Mouse (Mus musculus): ENCODE results near the gene Tmem189. TPM values are rescaled to one million over a fixed set of nuclear protein-coding genes. Genes with fewer than 3 reads are reported as not detected.

Tmem189 gene
- total RNA-seq, 2 experiments from 2014 or later: 13.0 to 14.9 TPM

DNA sequence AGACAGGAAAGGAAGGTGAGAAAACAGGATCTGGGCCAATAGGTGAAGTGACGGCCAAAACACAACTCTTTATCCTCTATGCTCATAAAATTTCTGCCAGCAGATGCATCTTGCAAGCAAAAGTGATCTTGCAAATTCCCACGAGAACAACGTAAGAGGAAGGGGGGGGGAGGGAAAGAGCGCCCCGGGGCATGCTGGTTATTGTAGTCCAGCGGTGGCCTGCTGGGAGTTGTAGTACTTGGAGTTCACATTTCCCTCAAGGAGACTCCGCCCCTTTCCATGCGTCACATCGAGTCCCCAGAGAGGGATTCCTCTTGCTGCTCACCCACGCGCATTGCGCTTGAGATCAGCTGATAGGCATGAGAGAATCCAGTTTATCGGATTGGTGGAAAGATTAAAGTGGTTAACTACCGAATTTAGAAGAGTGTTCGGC, 55.3 kb downstream of the Tmem189 start:
- DNase-seq: peak; percentile 97
- TF ChIP-seq CTCF (IDR thresholded peaks at IDR 0.05): no peak
- Histone ChIP-seq H3K27ac (peak overlapping the region; percentile 99), H3K4me3 (peak overlapping the region; percentile 90)
- intact Hi-C loops (cut with DNase I): loop anchor here (10.0 kb wide), 1 partner anchor 570 kb away; the partner anchor contains the start of gene Znfx1

DNA sequence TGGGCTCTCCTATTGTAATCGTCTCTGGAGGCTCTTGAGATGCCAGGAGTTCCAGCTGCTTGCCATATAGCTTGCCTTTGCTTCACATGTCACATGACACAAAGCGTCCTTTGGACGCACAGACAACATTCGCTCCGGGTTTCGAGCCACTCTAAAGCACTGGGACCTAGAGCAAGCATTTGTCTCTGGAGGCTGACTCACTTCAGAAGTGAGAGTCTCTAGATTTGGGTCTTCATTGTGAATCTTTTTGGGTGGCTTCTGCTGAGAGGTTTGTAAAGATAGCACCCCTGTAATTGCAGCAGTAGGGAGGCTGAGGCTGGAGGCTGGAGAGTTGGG, 56.1 kb downstream of the Tmem189 start:
- Histone ChIP-seq H3K4me3 (peak overlapping the region; percentile 90), H3K27ac (peak overlapping the region; percentile 99)
- DNase-seq: no peak
- TF ChIP-seq CTCF (IDR thresholded peaks at IDR 0.05): no peak
- intact Hi-C loops (cut with DNase I): loop anchor here (10.0 kb wide), 1 partner anchor 569 kb away; the partner anchor contains the start of gene Znfx1

DNA sequence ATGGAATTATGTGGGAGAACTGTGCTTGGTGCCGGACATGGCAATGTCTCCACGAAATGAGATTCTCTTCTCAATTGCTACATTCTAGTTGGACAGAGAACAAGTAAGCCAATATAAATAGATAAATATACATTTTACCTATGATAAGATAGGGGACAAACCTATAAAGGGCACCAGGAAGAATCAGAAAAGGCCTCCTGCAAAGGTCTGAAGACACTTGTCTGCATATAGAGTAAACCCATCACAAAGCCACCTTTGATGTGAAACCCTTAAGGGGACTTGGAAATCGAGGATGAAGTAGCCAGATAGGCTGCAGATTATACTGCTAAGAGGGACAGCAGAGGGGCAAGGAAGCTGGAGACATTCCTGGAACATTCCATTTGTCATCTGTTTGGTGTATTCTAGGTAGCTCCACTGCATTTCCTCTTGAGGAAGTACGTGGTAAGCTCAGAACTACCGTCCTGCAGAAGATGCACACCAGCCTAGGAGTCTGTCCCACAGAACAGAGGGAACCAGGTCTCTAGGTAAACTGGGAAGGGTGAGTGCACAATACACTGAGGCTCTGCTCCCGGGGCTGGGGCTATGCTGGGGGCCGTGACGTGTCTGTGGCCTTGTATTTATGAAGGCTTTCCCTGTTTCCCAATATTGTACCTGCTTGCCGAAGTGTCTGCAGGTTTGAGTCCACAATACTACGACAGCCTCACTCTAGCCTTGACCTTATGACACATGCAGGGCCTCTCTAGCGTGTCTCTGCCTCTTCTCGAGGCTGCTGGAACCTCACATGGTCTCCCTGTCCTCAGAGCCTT, 56.7 kb downstream of the Tmem189 start:
- H3K27ac ChIP-seq: peak overlapping the region; percentile 99
- DNase-seq: no peak
- TF ChIP-seq CTCF (IDR thresholded peaks at IDR 0.05): no peak
- peak overlapping the region; percentile 90 for H3K4me3 ChIP-seq
- intact Hi-C loops (cut with DNase I): loop anchor here (10.0 kb wide), 1 partner anchor 568 kb away; the partner anchor contains the start of gene Znfx1

DNA sequence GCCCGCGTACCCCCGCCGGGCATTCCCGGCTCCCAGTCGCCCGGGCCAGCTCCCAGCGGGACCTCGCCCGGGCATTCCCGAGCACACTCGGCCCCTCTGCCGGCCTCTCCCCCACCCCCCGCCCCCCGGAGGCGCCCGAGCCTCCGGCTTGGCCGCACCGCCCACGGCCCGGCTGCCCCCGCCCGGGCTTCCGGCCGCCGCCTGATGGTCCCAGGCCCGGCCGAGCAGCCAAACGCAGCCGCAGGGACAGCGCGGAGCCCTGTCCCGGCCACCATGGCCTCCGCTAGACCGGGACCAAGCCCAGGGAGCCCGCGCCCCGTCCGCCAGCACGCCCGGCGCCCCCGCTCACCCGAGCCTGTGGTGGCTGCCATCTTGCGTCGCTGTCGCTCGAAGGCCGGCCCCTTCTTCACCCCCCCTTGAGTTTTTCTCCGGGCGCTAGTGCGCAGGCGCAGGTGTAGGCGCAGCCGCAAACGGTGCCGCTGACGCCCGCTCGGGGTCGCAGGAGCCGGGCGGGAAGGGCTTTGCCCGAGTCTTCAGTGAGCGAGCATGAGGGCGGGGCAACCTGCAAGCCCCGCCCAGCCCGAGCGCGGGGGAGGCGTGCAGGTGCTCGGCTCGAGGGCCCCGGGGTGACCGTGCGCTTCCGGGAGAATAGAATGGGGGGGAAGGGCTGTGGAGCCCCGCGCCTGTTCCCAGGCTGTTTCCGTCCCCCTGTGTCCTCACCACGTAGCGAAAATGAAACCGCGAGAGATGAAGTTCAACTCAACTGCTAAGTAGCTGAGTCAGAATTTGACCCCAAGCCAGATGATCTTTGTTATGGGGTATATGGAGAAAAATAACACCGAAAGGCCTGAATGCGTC, 57.8 kb downstream of the Tmem189 start, which contains the start of gene Ube2v1:
Gene Ube2v1, minus strand, starts transcription at position 505 of the 858 bp plus-strand sequence.
- Histone ChIP-seq H3K4me3 (peak within 1 kb of the TSS; percentile 90), H3K27ac (peak within 1 kb of the TSS; percentile 99)
- intact Hi-C loops (cut with DNase I): loop anchor here (10.0 kb wide), 1 partner anchor 567 kb away; the partner anchor contains the start of gene Znfx1
- no peak for TF ChIP-seq CTCF (IDR thresholded peaks at IDR 0.05)
- peak; percentile 98 for DNase-seq

DNA sequence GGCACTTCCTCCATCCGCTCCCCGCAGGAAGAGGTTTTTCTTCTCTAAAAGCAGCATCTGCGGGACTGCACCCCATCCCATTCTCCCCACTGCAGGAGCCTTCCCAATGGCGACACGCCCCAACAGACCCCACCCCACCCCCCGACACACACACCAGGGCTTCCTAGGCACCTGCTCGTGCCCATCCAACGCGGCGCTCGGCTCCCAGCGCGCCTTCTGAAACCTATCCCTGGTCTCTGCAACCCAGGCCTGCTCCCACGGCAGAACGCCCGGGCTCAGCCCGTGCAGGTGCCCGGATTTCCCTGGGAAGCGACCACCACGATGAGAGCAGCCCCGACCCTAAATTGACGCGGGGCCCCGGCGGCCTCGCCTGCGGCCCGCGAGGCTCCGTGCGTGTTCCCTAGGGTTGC, 58.4 kb downstream of the Tmem189 start:
- no peak for TF ChIP-seq CTCF (IDR thresholded peaks at IDR 0.05)
- intact Hi-C loops (cut with DNase I): loop anchor here (10.0 kb wide), 1 partner anchor 566 kb away; the partner anchor contains the start of gene Znfx1
- peak; percentile 63 for DNase-seq
- H3K4me3 ChIP-seq: peak overlapping the region; percentile 90
- H3K27ac ChIP-seq: peak overlapping the region; percentile 99

DNA sequence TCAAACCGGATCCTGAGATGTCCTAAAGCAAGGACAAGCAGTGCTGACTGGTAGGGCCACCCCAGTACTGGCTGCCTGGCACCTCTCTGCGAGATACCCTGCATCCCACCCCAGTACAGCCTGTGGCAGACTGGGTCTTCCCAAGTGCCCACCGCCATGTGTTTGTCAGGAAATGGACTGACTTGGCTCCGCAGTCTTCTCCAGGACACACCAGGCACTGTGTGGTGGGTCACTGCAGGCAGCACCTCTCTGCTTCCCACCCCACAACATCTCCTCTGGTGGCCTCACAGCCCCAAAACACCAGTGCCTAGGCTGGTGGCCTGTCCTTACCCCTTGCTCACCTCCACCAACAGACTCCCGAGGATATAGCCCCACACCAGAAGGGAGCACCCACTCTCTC, 59.2 kb downstream of the Tmem189 start:
- H3K27ac ChIP-seq: peak overlapping the region; percentile 99
- intact Hi-C loops (cut with DNase I): loop anchor here (10.0 kb wide), 1 partner anchor 566 kb away; the partner anchor contains the start of gene Znfx1
- peak overlapping the region; percentile 90 for H3K4me3 ChIP-seq
- no peak for DNase-seq
- TF ChIP-seq CTCF (IDR thresholded peaks at IDR 0.05): no peak

DNA sequence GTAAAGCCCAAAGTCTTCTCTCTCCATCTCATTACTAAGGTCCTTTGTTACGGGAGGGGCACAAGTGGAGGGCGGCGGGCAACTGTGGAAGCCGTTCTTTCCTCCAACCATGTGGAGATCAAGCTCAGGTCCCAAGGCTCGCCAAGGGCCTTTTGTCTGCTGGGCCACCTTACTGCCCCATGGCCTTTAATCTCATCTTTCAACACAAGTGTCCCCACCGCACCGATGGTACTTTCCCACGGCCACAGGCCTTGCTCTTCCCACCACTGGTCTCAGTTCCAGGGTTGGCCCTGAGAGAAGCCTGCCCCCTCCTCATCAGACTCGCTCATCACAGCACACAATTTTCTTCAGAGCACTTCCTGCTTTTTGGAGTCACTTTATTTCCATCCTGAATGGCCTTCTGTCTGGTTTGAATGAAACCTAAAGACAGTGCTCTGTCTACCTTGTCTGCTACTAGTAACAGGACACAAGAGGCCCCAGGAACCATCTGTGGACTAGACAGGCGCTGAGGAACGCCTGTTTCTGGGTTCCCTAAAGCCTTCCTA, 59.9 kb downstream of the Tmem189 start:
- peak overlapping the region; percentile 99 for H3K27ac ChIP-seq
- H3K4me3 ChIP-seq: peak overlapping the region; percentile 90
- intact Hi-C loops (cut with DNase I): loop anchor here (10.0 kb wide), 1 partner anchor 565 kb away; the partner anchor contains the start of gene Znfx1
- TF ChIP-seq CTCF (IDR thresholded peaks at IDR 0.05): no peak
- no peak for DNase-seq

DNA sequence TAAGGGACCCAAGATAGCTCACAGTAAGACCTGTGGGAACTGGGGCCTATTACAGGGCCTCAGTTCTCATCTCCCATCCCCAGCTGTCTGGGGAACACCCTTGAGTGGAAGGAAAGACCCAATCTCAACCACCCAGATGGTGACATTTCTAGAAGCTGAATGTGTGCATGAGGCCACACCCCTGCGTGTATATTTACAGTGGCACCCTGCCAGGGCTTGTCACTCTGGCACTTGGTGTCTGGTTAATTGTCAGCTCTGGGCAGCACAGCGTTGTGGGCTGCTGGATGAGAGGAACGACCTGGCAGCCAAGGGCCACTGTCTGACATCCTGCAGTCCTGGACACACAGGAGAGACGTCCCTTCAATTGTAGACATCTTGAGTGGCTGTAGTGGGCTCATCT, 60.8 kb downstream of the Tmem189 start:
- Histone ChIP-seq H3K4me3 (no peak overlapping the region; the same call in 1 of the 2 replicates), H3K27ac (peak overlapping the region; percentile 99)
- intact Hi-C loops (cut with DNase I): no loop called here
- peak; percentile 57 for DNase-seq
- no peak for TF ChIP-seq CTCF (IDR thresholded peaks at IDR 0.05)

DNA sequence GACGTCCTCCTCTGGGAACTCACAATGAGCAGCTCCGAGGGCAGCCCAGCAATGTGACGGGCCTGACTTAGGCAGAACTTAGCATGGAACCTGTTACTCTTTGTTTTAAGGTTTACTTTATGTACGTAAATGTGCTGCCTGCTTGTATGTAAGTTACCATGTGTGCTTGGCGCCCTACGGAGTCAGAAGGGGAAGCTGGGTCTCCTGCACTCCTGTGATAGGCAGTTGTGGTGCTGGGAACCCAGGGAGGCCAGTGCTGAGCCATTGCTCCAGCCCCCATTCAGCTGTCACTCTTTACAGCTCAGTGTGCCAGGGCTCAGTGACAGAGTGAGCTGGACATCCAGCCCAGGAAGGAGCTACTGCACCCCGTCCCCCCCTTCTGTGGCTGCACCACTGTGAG, 62.6 kb downstream of the Tmem189 start:
- intact Hi-C loops (cut with DNase I): no loop called here
- H3K4me3 ChIP-seq: no peak overlapping the region
- peak; percentile 31 for DNase-seq
- no peak for TF ChIP-seq CTCF (IDR thresholded peaks at IDR 0.05)
- peak overlapping the region; percentile 86 for H3K27ac ChIP-seq

DNA sequence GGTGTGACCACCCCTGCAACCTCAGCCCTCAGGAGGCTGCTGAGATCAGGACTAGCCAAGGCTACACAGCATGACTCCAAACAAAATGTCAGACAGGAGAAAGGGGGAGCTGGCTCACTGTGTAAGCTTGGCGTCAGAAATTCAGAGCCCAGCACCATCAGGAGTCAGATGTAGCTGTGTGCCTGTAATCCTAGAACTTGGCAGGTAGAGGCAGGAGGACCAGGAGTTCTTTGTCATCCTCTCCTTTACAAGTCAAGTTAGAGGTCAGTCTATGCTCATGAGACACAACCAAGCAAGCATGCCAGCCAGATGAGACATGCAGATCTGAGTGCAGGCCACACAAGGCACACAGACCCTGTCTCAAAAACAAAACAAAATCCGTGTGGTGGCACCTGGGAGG, 64.0 kb downstream of the Tmem189 start:
- peak; percentile 54 for DNase-seq
- Histone ChIP-seq H3K4me3 (no peak overlapping the region; the same call in 1 of the 2 replicates), H3K27ac (peak overlapping the region; percentile 86)
- intact Hi-C loops (cut with DNase I): no loop called here
- no peak for TF ChIP-seq CTCF (IDR thresholded peaks at IDR 0.05)

DNA sequence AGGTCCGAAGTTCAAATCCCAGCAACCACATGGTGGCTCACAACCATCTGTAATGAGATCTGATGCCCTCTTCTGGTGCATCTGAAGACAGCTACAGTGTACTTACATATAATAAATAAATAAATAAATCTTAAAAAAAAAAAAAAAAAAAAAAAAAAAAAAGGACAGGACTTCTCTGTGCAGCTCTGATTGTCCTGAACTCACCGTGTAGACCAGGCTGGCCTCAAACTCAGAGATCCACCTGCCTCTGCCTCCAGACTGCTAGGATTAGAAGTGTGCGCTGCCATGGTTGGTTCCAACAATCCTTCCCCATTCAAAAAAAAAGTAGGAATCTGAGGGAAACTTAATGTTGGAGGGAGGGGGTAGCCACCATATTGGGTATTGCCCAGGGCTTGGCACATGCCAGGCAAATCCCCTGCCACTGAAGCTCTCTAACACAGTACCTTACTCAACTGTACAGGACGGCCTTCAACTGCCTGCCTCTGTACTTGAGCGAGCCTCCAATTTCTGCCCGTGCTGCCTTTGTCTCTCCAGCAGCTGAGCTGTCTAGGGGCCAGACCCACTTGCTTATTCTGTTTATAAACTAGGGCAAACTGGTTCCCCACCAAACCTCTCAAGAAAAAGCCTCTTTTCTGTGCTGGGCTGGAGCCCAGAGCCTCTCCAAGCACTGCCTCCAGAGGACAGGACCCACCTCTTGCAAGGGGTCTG, 65.1 kb downstream of the Tmem189 start:
- intact Hi-C loops (cut with DNase I): no loop called here
- Histone ChIP-seq H3K4me3 (no peak overlapping the region), H3K27ac (peak overlapping the region; percentile 86)
- no peak for TF ChIP-seq CTCF (IDR thresholded peaks at IDR 0.05)
- no peak for DNase-seq

DNA sequence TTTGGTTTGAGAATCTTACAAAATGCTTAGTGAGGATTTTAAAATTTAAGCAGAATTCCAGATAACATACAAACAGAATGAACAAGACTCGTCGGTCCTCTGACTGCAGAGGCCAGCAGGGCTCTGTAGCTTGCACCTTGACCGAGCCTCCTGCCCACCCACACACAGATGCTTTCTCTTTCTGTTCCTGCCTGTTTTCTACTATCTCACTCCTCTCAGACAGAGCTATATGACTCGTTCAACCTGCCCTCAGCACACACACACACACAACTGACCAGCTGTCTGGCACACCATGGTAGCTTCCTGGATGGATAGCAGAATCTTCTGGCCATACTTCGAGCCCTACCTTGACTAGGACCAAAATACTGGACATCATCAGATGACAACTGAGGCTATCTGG, 66.7 kb downstream of the Tmem189 start:
- DNase-seq: no peak
- Histone ChIP-seq H3K4me3 (no peak overlapping the region), H3K27ac (peak overlapping the region; percentile 79)
- intact Hi-C loops (cut with DNase I): no loop called here
- no peak for TF ChIP-seq CTCF (IDR thresholded peaks at IDR 0.05)

Measured in gastrocnemius, adult 2 months (tissue).